Mouse (Mus musculus): Measurements from ENCODE around the gene Large2. TPM values are rescaled to one million over a fixed set of nuclear protein-coding genes. Genes with fewer than 3 reads are reported as not detected.

Gene Large2
- polyA plus RNA-seq, 1 experiment from 2014 or later, result 23.6 TPM

DNA sequence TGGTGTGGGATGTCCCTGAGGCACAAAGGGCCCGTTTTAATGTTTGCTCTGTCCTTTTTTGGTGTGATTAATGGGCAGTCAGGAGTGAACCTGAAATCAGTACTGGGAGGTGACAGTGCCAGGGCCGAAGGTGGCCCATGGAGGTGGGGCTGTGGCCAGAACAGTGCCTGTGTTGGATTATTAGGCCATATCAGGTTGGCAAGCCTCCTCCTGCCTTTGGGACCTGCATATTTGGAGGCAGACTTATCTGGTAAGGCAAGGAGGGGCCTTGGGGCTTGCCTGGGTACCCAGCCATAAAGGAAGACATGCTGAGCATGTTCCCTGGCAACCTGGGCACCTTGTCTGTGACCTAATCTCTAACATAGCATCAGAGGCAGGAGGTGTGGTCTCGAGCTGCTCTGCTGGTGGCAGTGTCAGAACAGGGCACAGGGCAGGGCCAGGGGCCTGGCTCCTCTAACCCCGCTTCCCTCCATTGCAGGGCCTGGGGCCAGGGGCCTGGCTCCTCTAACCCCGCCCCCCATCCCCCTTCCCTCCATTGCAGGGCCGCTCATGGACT, 5.9 kb upstream of the Large2 start:
- Histone ChIP-seq H3K9ac (no peak overlapping the region), H3K4me2 (replicated peaks) (no peak overlapping the region), H3K4me3 (replicated peaks) (no peak overlapping the region), H3K27me3 (no peaks in the 10 kb centered on the region), H3K36me3 (peaks cover 81% of the 10 kb centered on the region), H3K4me1 (peaks cover 10% of the 10 kb centered on the region), H3K9me3 (replicated peaks) (no peaks in the 10 kb centered on the region), H3K27ac (replicated peaks) (no peak overlapping the region; the same call in 1 of the 2 replicates)
- 75% methylated on average over 6 of the region's 6 CpGs for WGBS
- peak; percentile 8; the same call in 1 of the 2 replicates for ATAC-seq (ENCODE audit: insufficient number of reproducible peaks, low FRiP score, low TSS enrichment, low read depth)

DNA sequence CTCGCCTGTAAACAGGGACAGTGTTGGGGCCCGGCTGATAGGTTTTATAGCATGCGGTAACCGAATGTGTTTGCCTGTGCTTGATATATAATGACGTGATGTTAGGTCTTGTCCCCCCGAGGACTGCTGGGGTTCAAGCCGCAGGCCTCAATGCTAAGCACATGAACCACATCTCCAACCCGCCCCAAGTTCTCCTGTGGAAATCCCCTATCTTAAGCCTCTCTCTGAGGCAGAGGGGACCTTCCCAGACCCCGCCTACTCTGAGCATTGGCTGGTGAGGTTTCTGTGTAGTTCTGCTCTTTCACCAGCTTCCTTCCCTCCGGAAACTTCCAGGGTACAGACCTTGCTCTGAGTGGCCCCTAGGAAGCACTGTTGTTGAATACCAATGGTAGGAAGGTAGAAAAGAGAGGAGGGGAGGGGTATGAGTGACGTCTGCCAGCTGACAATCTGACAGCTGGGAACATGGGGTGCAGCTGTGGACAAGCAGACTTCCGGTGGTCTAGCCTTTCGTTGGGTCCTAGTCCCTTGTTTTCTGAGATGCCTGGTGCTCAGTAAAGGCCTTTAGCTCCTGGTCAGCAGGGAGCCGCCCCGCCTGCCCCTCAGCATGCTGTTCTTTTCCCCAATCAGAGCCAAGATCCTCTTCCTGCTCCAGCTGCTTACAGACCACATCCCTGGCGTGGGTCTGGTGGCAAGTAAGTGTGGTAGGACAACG, 5.3 kb upstream of the Large2 start:
- 71% methylated on average over 17 of the region's 17 CpGs for WGBS
- Histone ChIP-seq H3K4me3 (replicated peaks) (no peak overlapping the region), H3K27ac (replicated peaks) (no peak overlapping the region), H3K4me1 (peaks cover 10% of the 10 kb centered on the region), H3K27me3 (no peaks in the 10 kb centered on the region), H3K4me2 (replicated peaks) (no peak overlapping the region), H3K9me3 (replicated peaks) (no peaks in the 10 kb centered on the region), H3K9ac (no peak overlapping the region), H3K36me3 (peaks cover 74% of the 10 kb centered on the region)
- no peak for ATAC-seq (ENCODE audit: insufficient number of reproducible peaks, low FRiP score, low TSS enrichment, low read depth)

DNA sequence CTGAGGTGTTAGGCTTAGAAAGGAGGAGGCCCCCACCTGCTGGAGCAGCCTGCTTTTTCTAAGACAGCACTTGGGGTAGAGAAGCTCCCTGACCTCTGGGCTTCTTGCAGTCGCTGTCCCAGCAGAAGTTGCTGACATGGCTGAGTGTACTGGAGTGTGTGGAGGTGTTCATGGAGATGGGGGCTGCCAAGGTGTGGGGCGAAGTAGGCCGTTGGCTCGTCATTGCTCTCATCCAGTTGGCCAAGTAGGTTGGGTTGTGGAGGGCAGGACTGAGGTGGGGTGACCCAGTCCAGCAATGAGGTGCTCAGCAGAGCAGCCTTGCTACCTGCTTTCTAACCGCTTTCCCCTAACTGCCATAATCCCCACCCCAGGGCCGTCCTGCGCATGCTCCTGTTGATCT, 2.7 kb upstream of the Large2 start:
- Histone ChIP-seq H3K27ac (replicated peaks) (no peak overlapping the region), H3K4me2 (replicated peaks) (no peak overlapping the region), H3K36me3 (peaks cover 49% of the 10 kb centered on the region), H3K4me3 (replicated peaks) (no peak overlapping the region), H3K9ac (no peak overlapping the region), H3K4me1 (peaks cover 29% of the 10 kb centered on the region), H3K9me3 (replicated peaks) (no peaks in the 10 kb centered on the region), H3K27me3 (0 out of 2 replicates have a peak, but pooled peaks cover under 1% of the 10 kb centered on the region)
- ATAC-seq (ENCODE audit: insufficient number of reproducible peaks, low FRiP score, low TSS enrichment, low read depth), result no peak
- 87% methylated on average over 7 of the region's 7 CpGs for WGBS

DNA sequence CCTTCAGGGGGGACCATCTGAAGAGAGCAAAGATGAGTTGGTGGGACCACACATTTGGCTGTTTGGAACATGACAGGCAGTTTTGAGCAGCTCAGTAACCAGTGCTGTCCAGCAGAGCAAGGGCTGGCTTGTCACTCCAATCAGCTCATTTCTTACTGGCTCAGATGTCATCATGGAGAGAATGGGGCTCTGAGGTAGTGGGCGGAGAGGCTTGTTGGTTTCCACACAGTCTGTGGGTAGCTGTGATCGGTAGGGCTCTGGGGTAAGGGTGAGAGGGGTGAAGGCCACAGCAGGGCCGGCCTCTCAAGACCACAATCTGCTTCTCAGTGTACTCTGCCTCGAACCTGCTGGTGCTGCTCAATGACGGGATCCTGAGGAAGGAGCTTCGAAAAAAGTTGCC, 1.6 kb upstream of the Large2 start:
- H3K27ac ChIP-seq (replicated peaks), result no peak overlapping the region
- H3K9ac ChIP-seq, result no peak overlapping the region
- peaks cover 39% of the 10 kb centered on the region for H3K36me3 ChIP-seq
- no peak for ATAC-seq (ENCODE audit: insufficient number of reproducible peaks, low FRiP score, low TSS enrichment, low read depth)
- H3K4me3 ChIP-seq (replicated peaks), result peak overlapping the region; percentile 81
- no peaks in the 10 kb centered on the region for H3K9me3 ChIP-seq (replicated peaks)
- peaks cover 38% of the 10 kb centered on the region for H3K4me1 ChIP-seq
- WGBS, result 83% methylated on average over 6 of the region's 6 CpGs
- peaks cover 9% of the 10 kb centered on the region for H3K27me3 ChIP-seq
- peak overlapping the region; percentile 90 for H3K4me2 ChIP-seq (replicated peaks)

DNA sequence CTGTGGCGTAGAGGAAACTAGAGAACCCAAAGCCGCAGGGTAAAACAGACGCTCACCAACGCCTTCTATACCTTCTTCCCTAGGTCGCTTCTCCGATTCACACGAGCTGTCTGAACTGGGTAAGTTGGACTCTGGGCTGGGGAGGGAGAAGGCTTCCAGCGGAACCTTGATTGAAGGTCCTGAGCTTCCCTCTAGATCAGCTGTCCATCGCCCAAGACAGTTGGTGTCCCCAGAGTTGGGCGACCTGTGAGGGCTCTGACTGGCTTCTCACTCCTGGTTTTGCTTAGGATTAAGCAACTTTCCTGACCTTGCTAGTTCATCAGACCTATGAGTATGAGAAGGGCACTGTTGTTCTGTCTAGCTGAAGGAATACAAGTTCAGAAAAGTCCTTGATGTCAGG, 1.1 kb upstream of the Large2 start:
- Histone ChIP-seq H3K9ac (peak overlapping the region; percentile 70), H3K9me3 (replicated peaks) (no peaks in the 10 kb centered on the region), H3K4me2 (replicated peaks) (peak overlapping the region; percentile 90), H3K4me3 (replicated peaks) (peak overlapping the region; percentile 81), H3K27me3 (peaks cover 14% of the 10 kb centered on the region), H3K36me3 (peaks cover 36% of the 10 kb centered on the region), H3K4me1 (peaks cover 43% of the 10 kb centered on the region), H3K27ac (replicated peaks) (peak overlapping the region; percentile 96; the same call in 1 of the 2 replicates)
- no peak for ATAC-seq (ENCODE audit: insufficient number of reproducible peaks, low FRiP score, low TSS enrichment, low read depth)
- WGBS, result 7% methylated on average over 10 of the region's 10 CpGs

DNA sequence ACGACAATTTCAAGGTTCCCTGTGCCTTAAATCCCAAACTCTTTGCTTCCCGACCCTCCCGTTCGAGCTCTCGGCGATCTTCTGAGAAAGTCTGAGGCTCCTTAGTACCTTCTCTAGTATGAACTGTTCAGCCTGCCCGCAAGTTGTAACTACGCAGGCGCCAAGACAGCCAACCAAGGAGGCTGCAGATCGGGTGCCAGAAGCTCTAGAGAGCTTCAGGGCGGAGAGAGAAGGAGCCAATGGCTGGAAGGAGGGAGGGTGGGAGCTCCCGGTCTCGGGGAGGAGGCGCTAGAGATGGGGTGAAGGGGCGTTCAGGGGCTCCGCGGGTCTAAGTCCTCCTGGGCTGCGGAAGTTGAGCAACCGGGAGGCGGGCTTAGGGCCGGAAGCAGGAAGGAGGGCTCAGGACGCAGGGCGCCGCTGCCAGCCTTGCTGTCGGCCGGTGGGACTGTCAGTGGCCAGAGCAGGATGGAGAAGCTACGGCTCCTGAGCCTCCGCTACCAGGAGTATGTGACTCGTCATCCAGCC, 492 bp upstream of the Large2 start:
- Histone ChIP-seq H3K4me3 (replicated peaks) (peak overlapping the region; percentile 81), H3K9ac (peak overlapping the region; percentile 70), H3K27ac (replicated peaks) (peak overlapping the region; percentile 96), H3K4me2 (replicated peaks) (peak overlapping the region; percentile 90), H3K9me3 (replicated peaks) (no peaks in the 10 kb centered on the region), H3K27me3 (peaks cover 21% of the 10 kb centered on the region), H3K4me1 (peaks cover 49% of the 10 kb centered on the region), H3K36me3 (peaks cover 30% of the 10 kb centered on the region)
- WGBS, result 0% methylated on average over 29 of the region's 29 CpGs
- ATAC-seq (ENCODE audit: insufficient number of reproducible peaks, low FRiP score, low TSS enrichment, low read depth), result peak; percentile 95

DNA sequence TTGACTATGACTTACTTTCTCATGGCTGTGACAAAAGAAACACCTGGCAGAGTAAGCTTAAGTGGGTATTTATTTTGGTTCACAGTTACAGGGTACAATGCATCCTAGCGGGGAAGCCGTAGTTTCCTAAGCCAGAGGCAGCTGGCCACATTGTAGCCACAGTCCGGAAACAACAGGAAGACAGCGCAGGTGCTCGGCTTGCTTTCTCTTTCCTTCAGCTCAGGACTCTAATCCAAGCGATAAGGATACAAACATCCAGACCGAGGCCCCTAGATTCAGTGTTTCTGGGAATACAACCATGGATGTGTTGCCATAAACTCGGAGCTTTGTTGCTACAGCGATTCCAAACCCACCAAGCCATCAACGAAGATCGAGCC, 1.2 kb downstream of the Large2 start:
- ATAC-seq (ENCODE audit: insufficient number of reproducible peaks, low FRiP score, low TSS enrichment, low read depth), result no peak

DNA sequence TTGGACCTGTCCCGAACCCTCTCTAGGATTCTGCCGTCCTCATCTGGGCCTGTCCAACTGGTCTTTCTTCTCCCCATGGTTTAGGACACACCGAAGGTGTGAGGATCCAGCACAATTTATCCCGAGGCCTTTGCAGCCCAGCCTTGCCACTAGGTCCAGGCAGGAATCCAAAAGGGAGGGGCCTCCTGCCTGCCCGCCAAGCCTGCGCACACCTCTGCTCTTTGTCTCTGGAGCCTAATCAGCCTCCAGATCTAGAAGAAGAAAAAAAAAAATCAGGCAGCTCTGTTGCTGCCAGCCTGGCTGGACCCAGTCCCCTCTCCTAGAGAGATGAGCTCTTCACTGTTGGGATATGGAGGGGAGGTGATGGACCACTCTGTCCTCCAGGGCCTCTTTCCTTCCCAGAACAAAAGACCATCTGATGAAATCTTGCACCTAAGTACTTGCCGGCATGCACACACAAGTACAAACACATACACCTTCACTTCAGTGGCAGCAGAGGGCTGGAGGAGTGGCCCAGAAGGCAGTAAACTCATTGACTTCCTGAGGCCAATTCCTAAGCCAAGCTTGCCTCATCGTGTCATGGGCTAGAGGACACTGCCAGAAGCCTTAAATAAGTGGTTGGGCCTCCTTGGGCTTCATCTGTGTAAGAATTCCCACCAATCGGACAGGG, 1.8 kb downstream of the Large2 start:
- Histone ChIP-seq H3K9me3 (replicated peaks) (no peaks in the 10 kb centered on the region), H3K27me3 (peaks cover 30% of the 10 kb centered on the region), H3K9ac (no peak overlapping the region), H3K4me1 (peaks cover 50% of the 10 kb centered on the region), H3K36me3 (peaks cover 8% of the 10 kb centered on the region; the same call in 1 of the 2 replicates), H3K4me2 (replicated peaks) (no peak overlapping the region), H3K27ac (replicated peaks) (peak overlapping the region; percentile 96), H3K4me3 (replicated peaks) (no peak overlapping the region)
- WGBS, result 32% methylated on average over 9 of the region's 9 CpGs
- ATAC-seq (ENCODE audit: insufficient number of reproducible peaks, low FRiP score, low TSS enrichment, low read depth), result no peak

More for the DNA sequence above, 1.2 kb downstream of the Large2 start:
- H3K27me3 ChIP-seq, result peaks cover 30% of the 10 kb centered on the region
- no peaks in the 10 kb centered on the region for H3K9me3 ChIP-seq (replicated peaks)
- peaks cover 13% of the 10 kb centered on the region for H3K36me3 ChIP-seq
- no peak overlapping the region for H3K9ac ChIP-seq
- H3K4me3 ChIP-seq (replicated peaks), result no peak overlapping the region
- no peak overlapping the region for H3K4me2 ChIP-seq (replicated peaks)
- WGBS, result 78% methylated on average over 11 of the region's 11 CpGs
- peak overlapping the region; percentile 96 for H3K27ac ChIP-seq (replicated peaks)
- peaks cover 50% of the 10 kb centered on the region for H3K4me1 ChIP-seq

DNA sequence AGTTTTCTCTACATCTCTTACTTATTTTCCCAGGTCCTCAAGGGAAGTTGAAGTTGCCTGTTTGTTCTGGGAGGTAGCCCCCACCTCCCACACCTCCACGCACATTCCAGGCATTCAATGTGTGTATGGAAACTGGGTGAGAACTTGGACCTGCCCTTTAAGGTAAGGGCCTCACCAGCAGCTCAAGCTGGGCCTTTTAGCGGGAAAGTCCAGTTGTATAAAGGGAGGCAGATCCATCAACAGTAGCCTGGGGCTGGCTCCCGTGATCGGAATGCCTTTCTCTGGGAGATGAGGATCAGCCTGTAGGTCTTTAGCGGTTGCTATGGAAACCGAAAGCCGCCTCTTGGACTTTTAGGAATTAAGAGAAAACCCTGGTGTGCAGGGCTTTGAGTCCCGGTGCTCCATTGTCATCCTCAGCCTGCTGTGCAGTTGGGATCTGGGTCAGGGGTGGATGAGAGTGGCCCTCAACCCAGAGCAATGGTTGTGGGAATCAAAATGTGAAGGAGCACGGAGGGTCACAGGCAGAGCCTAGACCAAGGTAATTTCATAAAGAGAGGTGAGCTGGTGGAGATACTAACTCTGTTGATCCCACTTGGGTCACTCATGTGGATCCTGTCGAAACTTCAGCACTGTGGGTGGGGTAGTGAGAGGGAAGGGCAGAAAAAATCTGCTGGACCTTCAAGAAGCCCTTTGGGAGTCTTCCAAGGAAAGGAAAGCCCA, 2.5 kb downstream of the Large2 start:
- Histone ChIP-seq H3K4me3 (replicated peaks) (no peak overlapping the region), H3K27me3 (peaks cover 30% of the 10 kb centered on the region), H3K4me2 (replicated peaks) (0 out of 2 replicates have a peak overlapping the region, but pooled peaks have one; percentile 78), H3K27ac (replicated peaks) (peak overlapping the region; percentile 96), H3K4me1 (peaks cover 50% of the 10 kb centered on the region), H3K9me3 (replicated peaks) (no peaks in the 10 kb centered on the region), H3K9ac (no peak overlapping the region), H3K36me3 (no peaks in the 10 kb centered on the region)
- WGBS, result 17% methylated on average over 10 of the region's 10 CpGs
- no peak for ATAC-seq (ENCODE audit: insufficient number of reproducible peaks, low FRiP score, low TSS enrichment, low read depth)

DNA sequence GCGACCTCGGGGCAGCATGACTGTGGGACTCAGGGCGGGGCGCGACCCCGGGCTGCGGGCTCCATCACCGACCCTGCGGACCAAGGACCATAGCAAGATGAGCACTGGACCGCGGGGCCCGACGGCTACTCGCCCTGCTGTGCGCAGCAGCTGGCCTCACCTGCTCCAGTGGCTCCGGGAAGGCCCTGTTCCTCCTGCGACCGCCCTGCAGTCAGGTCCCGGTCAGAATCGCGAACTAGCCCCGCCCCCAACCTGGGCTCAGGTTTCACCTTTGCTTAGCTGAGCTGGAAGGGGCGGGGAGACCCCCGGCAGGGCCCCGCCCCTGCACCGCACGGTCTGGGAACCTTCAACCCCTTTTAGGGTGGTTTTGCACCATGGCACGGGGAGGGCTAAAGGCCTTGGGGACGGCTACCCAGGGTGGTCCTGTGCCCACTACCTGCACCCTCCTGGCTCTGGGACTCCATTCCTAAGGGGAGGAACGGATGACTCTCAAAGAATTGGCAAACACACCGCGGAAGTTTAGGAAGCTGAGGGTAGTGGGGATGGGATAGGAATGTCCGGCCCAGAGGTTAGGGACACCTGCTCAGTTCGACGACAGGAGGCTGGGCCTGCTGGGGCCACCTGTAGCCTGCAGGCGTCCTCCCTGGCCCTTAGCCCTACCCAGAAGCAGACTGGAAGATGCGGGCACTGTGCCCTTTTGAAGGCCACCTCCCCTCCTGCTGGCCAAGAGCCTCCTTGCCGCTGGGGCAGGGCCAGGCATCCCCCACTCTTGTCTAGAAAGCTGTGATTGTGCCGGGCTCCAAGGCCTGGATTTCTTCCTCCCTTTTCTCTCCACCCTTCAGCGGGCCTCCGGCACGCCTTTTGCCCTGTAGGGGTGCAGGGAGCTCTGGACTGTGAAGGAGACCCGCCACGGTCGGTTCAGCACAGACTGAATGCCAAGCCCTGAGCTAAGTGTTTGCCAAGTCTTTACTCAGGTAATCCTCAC, 3.6 kb downstream of the Large2 start:
- Histone ChIP-seq H3K4me2 (replicated peaks) (peak overlapping the region; percentile 78), H3K36me3 (no peaks in the 10 kb centered on the region), H3K27me3 (peaks cover 30% of the 10 kb centered on the region), H3K9ac (peak overlapping the region; percentile 50), H3K27ac (replicated peaks) (peak overlapping the region; percentile 96), H3K4me1 (peaks cover 46% of the 10 kb centered on the region), H3K4me3 (replicated peaks) (peak overlapping the region; percentile 48), H3K9me3 (replicated peaks) (no peaks in the 10 kb centered on the region)
- no peak; the same call in 1 of the 2 replicates for ATAC-seq (ENCODE audit: insufficient number of reproducible peaks, low FRiP score, low TSS enrichment, low read depth)
- WGBS, result 2% methylated on average over 45 of the region's 45 CpGs

All from embryonic facial prominence, embryonic 15.5 days (tissue).